Comparison of ENCODE assay signal across 17 mouse cellular contexts in the genomic region with DNA sequence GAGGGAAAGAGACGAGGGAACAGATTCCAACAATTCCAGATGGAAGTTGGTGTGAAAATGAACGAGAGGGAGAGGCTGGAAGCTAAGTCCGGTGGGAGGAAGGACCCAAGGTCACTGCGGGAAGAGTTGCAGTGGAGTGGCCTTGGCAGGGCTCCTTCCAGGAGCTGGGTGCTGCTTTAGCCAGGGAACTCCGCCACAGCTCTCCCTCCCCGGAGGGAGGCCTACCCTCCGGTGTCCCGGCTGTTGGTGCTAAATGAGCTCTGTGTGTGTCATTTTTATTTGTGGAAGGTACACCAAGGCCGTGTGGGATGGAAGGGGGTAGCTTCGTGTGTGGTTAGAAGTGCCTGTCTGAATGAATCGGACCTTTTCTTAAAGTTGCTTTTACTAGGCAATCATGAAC. TPM values are rescaled to one million over a fixed set of nuclear protein-coding genes. Genes with fewer than 3 reads are reported as not detected.
DNase-seq lines count a peak whose midpoint lies in the region.
"Had no signal": no experiment of that assay in that cellular context is flagged by ENCODE, and none has a peak within 500 bp of the region (broad histone marks: within the 10 kb centered on the region; RNA-seq: fewer than 3 reads in every experiment).

No protein-coding gene starts in this region.

- no peak overlapping the region for H3K4me3 ChIP-seq in heart, embryonic 10.5 days
- H3K4me3 ChIP-seq: liver, embryonic 13.5 days had no signal

- WGBS in heart, embryonic 10.5 days, result 79% methylated on average over 11 of the region's 11 CpGs

- H3K4me1 ChIP-seq in heart, embryonic 10.5 days, result peaks cover 38% of the 10 kb centered on the region

- no peaks in the 10 kb centered on the region for H3K36me3 ChIP-seq in heart, embryonic 10.5 days
- H3K36me3 ChIP-seq: liver, embryonic 13.5 days had no signal

- peak; percentile 97 for DNase-seq in heart, adult 11 months
- no peak for DNase-seq in heart, embryonic 10.5 days (ENCODE audit: low spot score)
- peak; percentile 67 for DNase-seq in ovary, postnatal 36 days (ENCODE audit: low spot score)
- no peak for DNase-seq in ovary, postnatal 14 days (ENCODE audit: low spot score)
- DNase-seq in heart, postnatal 10 days, result peak; percentile 62 to 66
- no peak for DNase-seq in Muller cell, postnatal 12 days (ENCODE audit: inconsistent ontology term)
- DNase-seq in yolk sac, embryonic 10.5 days (ENCODE audit: low spot score), result no peak
- no peak for DNase-seq in left cerebral cortex, adult 8-10 months (ENCODE audit: low spot score in 2 of 2)
- DNase-seq: B cell, adult 2 months; liver, embryonic 13.5 days; lung, postnatal 14 days; thymus, adult 2 months had no signal

- no peaks in the 10 kb centered on the region for H3K9me3 ChIP-seq in heart, embryonic 10.5 days
- H3K9me3 ChIP-seq: liver, embryonic 13.5 days had no signal

- intact Hi-C loops in heart, postnatal 10 days (cut with DNase I), result no loop called here

- no peak overlapping the region for H3K27ac ChIP-seq in heart, embryonic 10.5 days
- H3K27ac ChIP-seq: liver, embryonic 13.5 days had no signal

- H3K27me3 ChIP-seq in heart, embryonic 10.5 days (ENCODE audit: insufficient read depth, poor library complexity, severe bottlenecking), result no peaks in the 10 kb centered on the region
- H3K27me3 ChIP-seq: liver, embryonic 13.5 days had no signal

RNA-seq across cellular contexts. Expression of a gene that starts 24.9 kb away (rescaled TPM):
- polyA plus RNA-seq in heart, embryonic 10.5 days (2016; fragmentation: Nextera tagmentation; extraction: Ambion mirVana), result 10.9 and 17.7 TPM in 2 replicates
- total RNA-seq in heart, postnatal 10 days (2021), result 10 to 100 TPM; 76.4 to 83.4 TPM
- 10 to 100 TPM; 33.7 to 40.5 (median 36.4) TPM for total RNA-seq in left cerebral cortex, adult 8-10 months (2022)

RNA-seq across cellular contexts. Expression of a gene that starts 36.1 kb away (rescaled TPM):
- 0.21 TPM in 1 of 2 replicates, not detected in the other for polyA plus RNA-seq in heart, embryonic 10.5 days (2016; fragmentation: Nextera tagmentation; extraction: Ambion mirVana)
- total RNA-seq in heart, postnatal 10 days (2021), result 1 to 10 TPM; 4.0 to 6.3 TPM
- 1 to 10 TPM in 1 of 4 experiments, not detected in 3; 1.7 TPM for total RNA-seq in left cerebral cortex, adult 8-10 months (2022)
- total RNA-seq: layer of hippocampus, adult 18-20 months; left cerebral cortex, postnatal 25 days; MEL had no signal
- polyA plus RNA-seq: activated CD4-positive, CD25-positive, alpha-beta regulatory T cell, adult 4 months; midbrain, embryonic 11.5 days; thymus, adult 2 months had no signal

Comparison
In these comparisons a context has a peak if more than half of its experiments do, and no peak if none do; other contexts are left out.
1. DNase-seq: peak in heart, adult 11 months (single experiment), ovary, postnatal 36 days (single experiment) and heart, postnatal 10 days (2 of 2); none in heart, embryonic 10.5 days (single experiment), ovary, postnatal 14 days (single experiment), Muller cell, postnatal 12 days (single experiment), yolk sac, embryonic 10.5 days (single experiment) and left cerebral cortex, adult 8-10 months (0 of 2).